Mouse (Mus musculus) testis, adult 2 months (tissue): ENCODE data around the gene Spag17.

ENCODE experiments used
- CTCF ChIP-seq: fragments of 200-500 bp; IDR thresholded peaks from 2 replicates; pipeline ENCODE4 v1.5.1; 2012; ENCODE audit warnings: low read depth, mild to moderate bottlenecking, inconsistent platforms, low read length, moderate library complexity; ENCODE audit not compliant: control insufficient read depth, insufficient read depth, insufficient replicate concordance
- POLR2A ChIP-seq: fragments of 200-500 bp; IDR thresholded peaks from 2 replicates; pipeline ENCODE4 v1.6.1; 2012; ENCODE audit warnings: low read depth, mild to moderate bottlenecking, inconsistent platforms, low read length, moderate library complexity; ENCODE audit not compliant: control insufficient read depth

DNA sequence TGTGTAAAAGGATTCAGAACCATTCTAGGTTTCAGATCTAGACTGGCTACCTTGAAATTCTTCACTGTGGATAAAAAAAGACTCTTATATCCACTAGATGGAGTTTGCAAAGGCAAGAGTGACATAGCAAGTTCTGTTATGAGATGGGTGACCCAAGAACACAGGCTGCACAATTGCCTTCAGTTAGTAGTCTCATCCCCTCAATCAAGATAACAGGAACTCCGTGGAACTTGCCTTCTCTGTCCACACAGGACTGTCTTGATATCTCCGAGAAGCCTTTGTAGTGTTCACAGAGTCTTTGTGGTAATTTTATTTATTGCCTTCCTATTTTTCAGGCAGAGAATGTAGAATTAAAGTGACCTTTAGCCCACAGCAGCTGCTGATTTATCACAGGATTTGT lies 42.9 kb upstream of the Spag17 start:
- no peak for TF ChIP-seq POLR2A
- TF ChIP-seq CTCF = no peak
